Mouse (Mus musculus): Measurements from ENCODE around the gene Snapc5. TPM values are rescaled to one million over a fixed set of nuclear protein-coding genes. Genes with fewer than 3 reads are reported as not detected.
"Not testable (repeated sequence)": the region's sequence is repeated elsewhere in the genome, so short reads cannot be mapped to it uniquely, and the experiment has no call there.

Snapc5 gene
- total and polyA plus RNA-seq, 3 experiments = 16.7 to 38.2 (median 24.9) TPM

GRCm38 (mm10) chr9:64169967-64170366 is 9.1 kb upstream of the Snapc5 start:
- H3K9ac ChIP-seq (ENCODE audit: insufficient read depth, low read depth); H3K27ac ChIP-seq (ENCODE audit: insufficient read depth, low read depth); in situ Hi-C loops (cut with MboI; ENCODE audit: low pct_ligation_motif_present, low pct_unique_long_range_greater_than_20kb, low sequenced_read_pairs); H3K4me3 ChIP-seq (replicated peaks in 1 of 3; ENCODE audit: low read depth in 2 of 3, low read length in 2 of 3, poor library complexity in 1 of 3); dilution Hi-C loops (cut with MboI; ENCODE audit: extremely low pct_ligation_motif_present, extremely low pct_unique_long_range_greater_than_20kb, low sequenced_read_pairs); H3K27me3 ChIP-seq (replicated peaks); H3K9me3 ChIP-seq (replicated peaks; ENCODE audit: low read length); H3K4me2 ChIP-seq (ENCODE audit: insufficient read depth, low read depth, poor library complexity, severe bottlenecking); DNase-seq (ENCODE audit: extremely low read depth): not testable (repeated sequence)
- Histone ChIP-seq H3K36me3 (replicated peaks in 1 of 2; ENCODE audit: control insufficient read depth in 1 of 2, insufficient read depth in 1 of 2, low read length in 1 of 2) (peaks cover 7 to 52% of the 10 kb centered on the region in 2 experiments), H3K79me2 (replicated peaks; ENCODE audit: control insufficient read depth, extremely low read depth, insufficient read depth, poor library complexity, severe bottlenecking) (peaks cover 51% of the 10 kb centered on the region), H3K4me1 (ENCODE audit: control insufficient read depth in 1 of 2, insufficient read depth in 2 of 2) (peaks cover 0 to 17% of the 10 kb centered on the region in 2 experiments; a peak in 2 of 4 replicates)
- peak; percentile 59 for TF ChIP-seq ZNF384 (IDR thresholded peaks at IDR 0.05; ENCODE audit: low read depth, low read length)

GRCm38 (mm10) chr9:64172145-64172815 is 6.8 kb upstream of the Snapc5 start:
- peak overlapping the region; percentile 98; the same call in 1 of the 2 replicates for H3K4me2 ChIP-seq (ENCODE audit: insufficient read depth, low read depth, poor library complexity, severe bottlenecking)
- H3K4me1 ChIP-seq (ENCODE audit: control insufficient read depth in 1 of 2, insufficient read depth in 2 of 2) = peaks cover 0 to 35% of the 10 kb centered on the region in 2 experiments; a peak in 2 of 4 replicates
- H3K9ac ChIP-seq (ENCODE audit: insufficient read depth, low read depth) = peak overlapping the region; percentile 78
- H3K27me3 ChIP-seq (replicated peaks) = no peaks in the 10 kb centered on the region
- peak overlapping the region; percentile 76 for H3K27ac ChIP-seq (ENCODE audit: insufficient read depth, low read depth)
- H3K4me3 ChIP-seq (replicated peaks in 1 of 3; ENCODE audit: low read depth in 2 of 3, low read length in 2 of 3, poor library complexity in 1 of 3) = peak overlapping the region; percentile 91 to 96 (median 92)
- no peaks in the 10 kb centered on the region for H3K9me3 ChIP-seq (replicated peaks; ENCODE audit: low read length)
- TF ChIP-seq USF1 (IDR thresholded peaks at IDR 0.05; ENCODE audit: low read depth, low read length) (no peak), MEF2A (IDR thresholded peaks at IDR 0.05; ENCODE audit: borderline replicate concordance, low read depth, low read length) (no peak), CHD1 (IDR thresholded peaks at IDR 0.05; ENCODE audit: low read depth, low read length) (peak; percentile 71; the same call in 1 of the 2 replicates)
- dilution Hi-C loops (cut with MboI; ENCODE audit: extremely low pct_ligation_motif_present, extremely low pct_unique_long_range_greater_than_20kb, low sequenced_read_pairs) = no loop called here
- in situ Hi-C loops (cut with MboI; ENCODE audit: low pct_ligation_motif_present, low pct_unique_long_range_greater_than_20kb, low sequenced_read_pairs) = no loop called here
- H3K79me2 ChIP-seq (replicated peaks; ENCODE audit: control insufficient read depth, extremely low read depth, insufficient read depth, poor library complexity, severe bottlenecking) = peaks cover 71% of the 10 kb centered on the region
- DNase-seq (ENCODE audit: extremely low read depth) = no peak
- H3K36me3 ChIP-seq (replicated peaks in 1 of 2; ENCODE audit: control insufficient read depth in 1 of 2, insufficient read depth in 1 of 2, low read length in 1 of 2) = peaks cover 26 to 53% of the 10 kb centered on the region in 2 experiments

GRCm38 (mm10) chr9:64172816-64173665 is 6.0 kb upstream of the Snapc5 start, which contains the start of the genes Zwilch and Rpl4:
Zwilch (minus strand) TSS chr9:64173104.
Rpl4 (plus strand) TSS chr9:64173375.
- H3K4me3 ChIP-seq (replicated peaks in 1 of 3; ENCODE audit: low read depth in 2 of 3, low read length in 2 of 3, poor library complexity in 1 of 3) = peak within 1 kb of the TSS; percentile 91 to 96 (median 92)
- H3K4me1 ChIP-seq (ENCODE audit: control insufficient read depth in 1 of 2, insufficient read depth in 2 of 2) = peaks cover 0 to 36% of the 10 kb centered on the region in 2 experiments; a peak in 2 of 4 replicates
- in situ Hi-C loops (cut with MboI; ENCODE audit: low pct_ligation_motif_present, low pct_unique_long_range_greater_than_20kb, low sequenced_read_pairs) (no loop called here), dilution Hi-C loops (cut with MboI; ENCODE audit: extremely low pct_ligation_motif_present, extremely low pct_unique_long_range_greater_than_20kb, low sequenced_read_pairs) (no loop called here)
- H3K4me2 ChIP-seq (ENCODE audit: insufficient read depth, low read depth, poor library complexity, severe bottlenecking) = peak within 1 kb of the TSS; percentile 98
- DNase-seq (ENCODE audit: extremely low read depth) = peak; percentile 82
- H3K79me2 ChIP-seq (replicated peaks; ENCODE audit: control insufficient read depth, extremely low read depth, insufficient read depth, poor library complexity, severe bottlenecking) = peaks cover 75% of the 10 kb centered on the region
- H3K9ac ChIP-seq (ENCODE audit: insufficient read depth, low read depth) = peak within 1 kb of the TSS; percentile 93
- no peaks in the 10 kb centered on the region for H3K9me3 ChIP-seq (replicated peaks; ENCODE audit: low read length)
- peak within 1 kb of the TSS; percentile 76 for H3K27ac ChIP-seq (ENCODE audit: insufficient read depth, low read depth)
- peaks cover 32 to 54% of the 10 kb centered on the region in 2 experiments for H3K36me3 ChIP-seq (replicated peaks in 1 of 2; ENCODE audit: control insufficient read depth in 1 of 2, insufficient read depth in 1 of 2, low read length in 1 of 2)
- no peaks in the 10 kb centered on the region for H3K27me3 ChIP-seq (replicated peaks)
- TF ChIP-seq NRF1 (IDR thresholded peaks at IDR 0.05; ENCODE audit: low read depth, low read length) (peak; percentile 33; the same call in 1 of the 2 replicates), EP300 (IDR thresholded peaks at IDR 0.05; ENCODE audit: low read length) (no peak), MAZ (IDR thresholded peaks at IDR 0.05; ENCODE audit: low read depth, low read length) (peak; percentile 22; the same call in 1 of the 2 replicates), TBP (conservative IDR thresholded peaks at IDR 0.05; ENCODE audit: low read depth, low read length) (peak; percentile 99), MAX (IDR thresholded peaks at IDR 0.05; ENCODE audit: low read length) (peak; percentile 91), USF1 (IDR thresholded peaks at IDR 0.05; ENCODE audit: low read depth, low read length) (no peak), GABPA (IDR thresholded peaks at IDR 0.05; ENCODE audit: insufficient replicate concordance, low read depth, low read length) (no peak), ETS1 (conservative IDR thresholded peaks at IDR 0.05; ENCODE audit: low read depth, low read length) (no peak), HCFC1 (IDR thresholded peaks at IDR 0.05; ENCODE audit: low read depth, low read length) (peak; percentile 87), E2F4 (IDR thresholded peaks at IDR 0.05; ENCODE audit: insufficient replicate concordance, low read depth, low read length) (peak; percentile 93), NELFE (IDR thresholded peaks at IDR 0.05; ENCODE audit: low read depth, low read length) (peak; percentile 98), ZC3H11A (IDR thresholded peaks at IDR 0.05; ENCODE audit: low read depth, low read length) (no peak), JUND (conservative IDR thresholded peaks at IDR 0.05; ENCODE audit: low read depth, low read length) (no peak), TCF12 (IDR thresholded peaks at IDR 0.05; ENCODE audit: low read depth, low read length) (peak; percentile 95), RCOR1 (conservative IDR thresholded peaks at IDR 0.05; ENCODE audit: low read depth, low read length) (0 out of 2 replicates have a peak, but pooled peaks have one; percentile 19), MXI1 (IDR thresholded peaks at IDR 0.05; ENCODE audit: low read depth, low read length) (peak; percentile 87), SMC3 (IDR thresholded peaks at IDR 0.05; ENCODE audit: low read depth, low read length) (no peak), MYC (IDR thresholded peaks at IDR 0.05; ENCODE audit: low read depth, low read length) (peak; percentile 97)
